Mouse (Mus musculus) olfactory bulb, adult 2 months (tissue): Measurements from ENCODE around the gene Trub1.

Source experiments
- CTCF ChIP-seq: fragments of 200-500 bp; IDR thresholded peaks from 2 replicates; pipeline ENCODE4 v1.5.1; 2012; ENCODE audit warnings: low read depth, mild to moderate bottlenecking, low read length, moderate library complexity; ENCODE audit not compliant: insufficient read depth
- POLR2A ChIP-seq: fragments of 200-500 bp; IDR thresholded peaks from 2 replicates; pipeline ENCODE4 v1.6.1; 2012; ENCODE audit warnings: mild to moderate bottlenecking, low read depth, low read length, moderate library complexity; ENCODE audit not compliant: insufficient read depth

GRCm38 (mm10) chr19:57506591-57506990 lies 53.9 kb downstream of the Trub1 start:
- no peak for TF ChIP-seq CTCF
- TF ChIP-seq POLR2A = no peak
